In genomic region chrX:131501409-131501808, GRCm38 (mm10) we compare ENCODE assay signal across 28 mouse cellular contexts.
"Had no signal": no experiment of that assay in that cellular context is flagged by ENCODE, and none has a peak within 500 bp of the region (broad histone marks: within the 10 kb centered on the region; RNA-seq: fewer than 3 reads in every experiment).

No protein-coding gene starts in this region.

- H3K36me3 ChIP-seq: limb, embryonic 10.5 days; limb, embryonic 12.5 days; limb, embryonic 13.5 days; limb, embryonic 15.5 days; liver, embryonic 12.5 days; liver, embryonic 13.5 days; liver, embryonic 15.5 days; lung, embryonic 15.5 days; midbrain, embryonic 10.5 days; midbrain, embryonic 12.5 days; midbrain, embryonic 13.5 days; midbrain, embryonic 15.5 days; neural tube, embryonic 12.5 days had no signal

- H3K9ac ChIP-seq: limb, embryonic 12.5 days; limb, embryonic 13.5 days; limb, embryonic 15.5 days; liver, embryonic 12.5 days; liver, embryonic 13.5 days; liver, embryonic 14.5 days; liver, embryonic 15.5 days; liver, postnatal 0 days; lung, embryonic 14.5 days; lung, embryonic 15.5 days; midbrain, embryonic 12.5 days; midbrain, embryonic 13.5 days; midbrain, embryonic 15.5 days; neural tube, embryonic 12.5 days had no signal

- H3K4me3 ChIP-seq: limb, embryonic 10.5 days; limb, embryonic 12.5 days; limb, embryonic 13.5 days; limb, embryonic 15.5 days; liver, embryonic 12.5 days; liver, embryonic 13.5 days; liver, embryonic 15.5 days; lung, embryonic 15.5 days; megakaryocyte, embryonic 14.5 days; midbrain, embryonic 10.5 days; midbrain, embryonic 12.5 days; midbrain, embryonic 13.5 days; midbrain, embryonic 15.5 days; myocyte; neural tube, embryonic 12.5 days had no signal

- H3K4me1 ChIP-seq: limb, embryonic 10.5 days; limb, embryonic 12.5 days; limb, embryonic 13.5 days; limb, embryonic 15.5 days; liver, embryonic 12.5 days; liver, embryonic 13.5 days; liver, embryonic 15.5 days; lung, embryonic 15.5 days; megakaryocyte, embryonic 14.5 days; midbrain, embryonic 10.5 days; midbrain, embryonic 12.5 days; midbrain, embryonic 13.5 days; midbrain, embryonic 15.5 days; neural tube, embryonic 12.5 days had no signal

- H3K27me3 ChIP-seq: limb, embryonic 12.5 days; limb, embryonic 13.5 days; limb, embryonic 15.5 days; liver, embryonic 12.5 days; liver, embryonic 13.5 days; liver, embryonic 15.5 days; lung, embryonic 15.5 days; megakaryocyte, embryonic 14.5 days; midbrain, embryonic 12.5 days; midbrain, embryonic 13.5 days; midbrain, embryonic 15.5 days; neural tube, embryonic 12.5 days had no signal

- DNase-seq: left cerebral cortex, postnatal 4 days; liver; liver, embryonic 13.5 days; liver, postnatal 0 days; lung, adult 18-20 months; lung, adult 2 months; lung, embryonic 14.5 days; lung, postnatal 10 days; lung, postnatal 14 days; lung, postnatal 36 days; lung, postnatal 4 days; midbrain, embryonic 14.5 days had no signal

- H3K9me3 ChIP-seq: limb, embryonic 10.5 days; limb, embryonic 12.5 days; limb, embryonic 13.5 days; limb, embryonic 15.5 days; liver, embryonic 12.5 days; liver, embryonic 13.5 days; liver, embryonic 15.5 days; lung, embryonic 15.5 days; megakaryocyte, embryonic 14.5 days; midbrain, embryonic 10.5 days; midbrain, embryonic 12.5 days; midbrain, embryonic 13.5 days; midbrain, embryonic 15.5 days; neural tube, embryonic 12.5 days had no signal

- H3K27ac ChIP-seq: limb, embryonic 10.5 days; limb, embryonic 12.5 days; limb, embryonic 13.5 days; limb, embryonic 15.5 days; liver, embryonic 12.5 days; liver, embryonic 13.5 days; liver, embryonic 14.5 days; liver, embryonic 15.5 days; lung, embryonic 15.5 days; macrophage; midbrain, embryonic 10.5 days; midbrain, embryonic 12.5 days; midbrain, embryonic 13.5 days; midbrain, embryonic 15.5 days; neural tube, embryonic 12.5 days had no signal
